Mouse (Mus musculus) R1 (cell line): ENCODE measurements around the gene Cdan1.

Experiments
- DNase-seq: peaks from one replicate; pipeline ENCODE4 v3.0.0-alpha.2; 2018; ENCODE audit warnings: low read depth, low spot score

The Cdan1 gene

DNA sequence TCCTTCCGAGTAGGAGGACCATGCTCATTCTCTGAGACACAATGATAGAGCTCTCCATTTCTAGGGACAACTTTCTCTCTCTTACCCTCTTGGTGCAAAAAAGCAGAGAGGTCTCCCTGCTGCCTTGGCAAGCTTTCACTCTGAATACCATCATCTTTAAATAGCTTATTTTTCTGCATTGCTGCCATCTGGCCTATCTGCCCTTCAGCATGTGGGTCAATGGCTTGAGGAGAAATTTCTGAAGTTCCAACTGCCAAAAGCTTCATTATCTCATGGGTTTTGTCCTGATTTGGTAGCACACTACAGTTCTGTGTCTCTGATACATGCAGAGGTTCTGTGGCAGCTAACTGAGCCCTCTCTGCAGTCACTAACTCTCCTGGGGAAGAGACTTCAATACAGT lies 104.4 kb downstream of the Cdan1 start:
- DNase-seq = no peak

GRCm38 (mm10) chr2:120731877-120732530 lies 117.9 kb downstream of the Cdan1 start:
- DNase-seq = peak; percentile 48

GRCm38 (mm10) chr2:120731167-120731862 lies 118.6 kb downstream of the Cdan1 start:
- peak; percentile 95 for DNase-seq

- peak; percentile 29 for DNase-seq
These were observed 119.2 kb downstream of the Cdan1 start for GRCm38 (mm10) chr2:120730639-120731166.

DNA sequence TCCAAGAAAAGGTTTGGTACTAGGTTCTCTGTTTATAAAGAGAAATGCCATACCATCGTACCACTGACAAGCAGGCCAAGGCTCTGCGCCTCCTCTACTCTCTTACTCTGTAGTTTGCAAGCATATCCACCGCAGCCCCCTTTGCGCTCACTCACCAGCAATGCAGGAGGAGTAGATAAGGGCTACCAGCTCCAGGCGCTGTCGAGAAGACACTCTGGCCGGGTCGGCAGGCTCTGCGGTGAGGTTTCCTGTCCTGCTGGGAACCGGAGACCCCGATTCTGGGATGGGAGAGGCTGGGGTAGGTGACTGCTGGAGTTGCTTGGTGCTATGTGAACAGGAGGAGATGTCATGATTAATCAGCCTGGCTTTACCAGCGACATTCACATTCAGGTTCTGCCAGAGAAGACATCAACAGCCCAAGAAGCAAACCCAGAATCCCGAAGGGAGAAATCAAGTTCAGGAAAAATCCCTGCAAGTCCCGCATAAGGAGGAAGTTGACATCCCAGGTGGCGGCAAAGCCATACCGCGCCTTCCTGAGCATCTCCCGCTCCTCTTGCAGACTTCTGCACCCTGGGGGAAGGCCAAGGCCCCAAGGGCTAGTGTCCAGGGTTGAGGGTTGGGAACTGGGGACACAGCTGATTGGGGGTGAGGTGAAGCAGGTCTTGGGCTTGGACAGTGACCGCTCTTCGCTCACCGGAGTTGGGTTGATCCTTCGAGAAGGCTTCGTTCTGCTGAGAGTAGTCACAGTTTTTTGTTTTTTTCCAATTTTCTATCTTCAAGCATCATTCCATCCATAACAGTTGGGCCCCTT lies 119.9 kb downstream of the Cdan1 start:
- peak; percentile 9 for DNase-seq

GRCm38 (mm10) chr2:120724176-120724575 lies 125.8 kb downstream of the Cdan1 start:
- DNase-seq = no peak

DNA sequence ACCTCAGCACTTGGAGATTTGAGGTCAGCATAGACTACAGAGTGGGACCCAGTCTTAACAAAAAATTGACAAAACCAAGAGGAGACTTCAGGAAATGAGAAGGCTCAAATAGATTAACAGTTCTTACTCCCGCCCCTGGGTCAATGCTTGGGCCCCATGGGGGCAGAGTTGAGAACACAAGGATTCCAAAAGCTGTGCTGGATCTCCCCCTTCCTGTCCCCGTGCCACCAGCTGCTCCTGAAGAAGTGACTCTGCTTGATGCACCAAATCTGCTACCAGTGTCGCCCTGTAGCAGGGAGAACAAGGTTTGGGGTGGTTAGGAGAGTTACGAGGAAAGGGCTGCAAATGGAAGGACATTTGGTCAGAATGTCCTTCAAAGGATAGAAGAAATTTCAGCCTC lies 126.3 kb downstream of the Cdan1 start:
- no peak for DNase-seq

DNA sequence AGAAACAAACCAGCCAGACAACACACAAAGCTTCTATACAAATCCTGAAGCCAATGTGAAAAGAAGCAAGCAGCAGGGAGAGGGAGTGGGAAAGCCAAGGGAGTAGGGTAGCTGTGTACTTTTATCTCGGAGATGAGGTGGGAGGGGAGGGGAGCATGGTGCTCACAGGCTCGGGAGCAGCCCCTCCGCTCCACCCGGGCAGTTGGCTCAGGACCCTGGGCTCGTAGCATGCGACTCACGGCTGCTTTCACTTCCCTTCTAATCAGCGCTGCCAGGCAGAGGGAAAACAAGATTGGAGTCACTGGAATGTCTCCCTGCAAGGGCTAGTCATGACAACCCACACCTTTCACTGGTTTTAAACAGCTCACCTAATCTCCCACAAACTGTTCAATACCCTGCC lies 127.4 kb downstream of the Cdan1 start:
- no peak for DNase-seq

- no peak for DNase-seq
These were observed 128.0 kb downstream of the Cdan1 start for GRCm38 (mm10) chr2:120721911-120722310.

GRCm38 (mm10) chr2:120720821-120721220 lies 129.1 kb downstream of the Cdan1 start:
- DNase-seq = no peak

- no peak for DNase-seq
These were observed 131.4 kb downstream of the Cdan1 start for GRCm38 (mm10) chr2:120718496-120718895.

DNA sequence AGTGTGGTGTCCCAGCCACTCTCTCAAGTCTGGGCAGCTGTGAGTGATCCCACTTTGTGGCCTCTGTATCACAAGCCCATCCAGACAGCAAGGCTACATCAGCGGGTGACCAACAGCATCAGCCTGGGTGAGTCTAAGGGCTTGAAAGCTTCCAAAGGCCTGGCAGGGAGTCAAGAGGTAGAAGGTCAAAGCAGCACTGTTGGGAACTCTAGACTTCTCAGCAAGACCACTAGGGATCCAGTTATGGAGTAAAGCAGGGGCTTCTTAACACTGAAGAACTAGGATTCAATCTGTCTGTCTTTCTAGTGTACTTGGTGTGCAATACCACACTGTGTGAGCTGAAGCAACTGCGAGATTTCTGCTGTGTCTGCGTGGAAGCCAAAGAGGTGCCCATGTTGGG lies 136.5 kb downstream of the Cdan1 start:
- no peak for DNase-seq

DNA sequence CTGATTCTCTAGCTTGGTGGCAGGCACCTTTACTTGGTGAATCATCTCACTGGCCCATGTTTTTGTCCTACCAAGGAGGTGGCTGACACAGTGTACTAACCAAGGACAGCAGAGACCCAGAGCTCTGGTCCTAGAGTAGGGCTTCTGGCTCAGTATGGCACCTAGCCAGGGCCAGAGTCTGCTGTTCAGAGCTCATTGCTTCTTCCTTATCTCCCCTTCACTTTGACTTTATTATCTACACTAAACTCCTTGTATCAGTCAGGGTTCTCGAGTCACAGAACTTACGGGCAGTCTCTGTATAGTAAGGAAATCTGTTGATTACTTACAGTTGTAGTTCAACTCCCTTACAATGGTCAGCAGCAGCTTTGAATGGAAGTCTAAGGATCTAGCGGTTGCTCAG lies 139.0 kb downstream of the Cdan1 start:
- DNase-seq = no peak

DNA sequence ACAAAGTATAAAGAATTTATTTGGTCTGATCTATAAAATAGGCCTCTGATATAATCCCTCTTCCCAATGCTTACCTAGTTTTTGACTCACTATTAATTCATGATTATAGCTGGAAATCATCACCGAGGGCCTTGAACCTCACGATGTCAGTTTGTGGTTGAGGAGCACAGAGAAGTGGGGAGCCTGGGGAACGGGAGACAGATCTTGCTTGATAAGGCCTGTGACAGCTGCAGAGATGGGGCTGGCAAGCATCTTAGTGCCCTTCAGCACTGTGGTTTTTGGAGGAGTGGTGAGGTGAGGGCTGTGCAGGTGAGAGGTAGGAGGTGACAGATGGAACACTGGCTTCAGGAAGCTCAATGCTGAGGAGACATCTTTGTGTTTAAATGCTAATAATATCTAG lies 139.8 kb downstream of the Cdan1 start:
- DNase-seq = no peak

- no peak for DNase-seq
These were observed 142.9 kb downstream of the Cdan1 start for GRCm38 (mm10) chr2:120707041-120707440.

- no peak for DNase-seq
These were observed 147.3 kb downstream of the Cdan1 start for GRCm38 (mm10) chr2:120702675-120703074.

GRCm38 (mm10) chr2:120700379-120700885 lies 149.5 kb downstream of the Cdan1 start:
- DNase-seq = no peak

GRCm38 (mm10) chr2:120697767-120698166 lies 152.2 kb downstream of the Cdan1 start:
- no peak for DNase-seq

- peak; percentile 71 for DNase-seq
These were observed 168.8 kb downstream of the Cdan1 start for GRCm38 (mm10) chr2:120681151-120681550.

DNA sequence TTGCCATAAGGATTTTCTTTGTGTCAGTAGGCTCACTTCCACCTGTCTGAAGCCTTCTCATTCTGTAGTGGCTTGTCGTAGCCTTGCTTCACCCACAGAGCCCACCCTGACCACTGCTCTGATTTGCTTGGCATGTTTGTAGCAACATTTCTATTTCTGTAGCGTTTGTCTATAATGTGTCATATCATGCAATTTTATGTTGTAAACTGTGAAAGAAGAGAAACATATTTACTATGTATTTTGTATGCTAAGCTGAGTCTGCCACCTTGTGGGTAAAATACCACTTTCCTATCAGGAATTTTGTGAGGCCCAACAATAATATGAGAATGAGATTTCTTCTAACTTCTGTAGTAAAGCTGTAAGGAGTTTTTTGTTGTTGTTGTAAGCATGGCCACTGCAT lies 179.7 kb downstream of the Cdan1 start:
- DNase-seq = no peak

- no peak for DNase-seq
These were observed 182.5 kb downstream of the Cdan1 start for GRCm38 (mm10) chr2:120667446-120667845.
